In the genomic region with DNA sequence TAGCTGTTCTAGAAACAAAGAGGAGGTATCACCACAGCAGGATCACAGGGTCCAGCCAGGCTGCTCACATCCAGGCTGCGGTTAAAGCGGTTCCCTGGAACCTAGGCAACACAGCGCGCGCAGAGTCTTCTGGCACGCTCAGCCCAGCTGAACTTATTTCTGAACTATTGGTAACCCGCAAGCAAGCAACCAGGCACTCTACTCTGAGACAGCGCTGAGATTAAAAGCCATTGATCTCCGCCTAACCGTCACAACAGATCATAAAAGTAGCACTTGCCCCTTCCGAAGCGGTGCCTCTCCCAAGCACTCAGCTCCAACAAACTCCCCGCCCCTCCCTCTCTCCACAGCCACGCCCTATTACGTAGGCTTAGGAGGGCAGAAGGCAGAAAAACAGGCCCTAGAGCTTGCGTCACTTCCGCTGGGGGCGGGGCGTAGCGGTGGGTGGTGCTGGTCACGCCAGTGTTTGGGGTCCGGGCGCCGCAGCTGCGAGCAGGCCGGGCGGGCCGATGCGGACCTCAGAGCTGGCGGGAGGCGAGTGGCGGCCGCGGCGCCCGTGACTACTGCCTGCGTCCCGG, we compare ENCODE assay signal across 1 mouse cellular context.
TF ChIP-seq lines count a peak whose summit lies in the region.

No protein-coding gene starts in this region.

TF ChIP-seq in myocyte, 11 proteins besides CTCF, POLR2A, EP300 and RAD21 (continued from another document):
- TF ChIP-seq MYOG (IDR thresholded peaks at IDR 0.05; ENCODE audit: control insufficient read depth in 1 of 3, insufficient read depth in 1 of 3, insufficient read length in 2 of 3, low read depth in 2 of 3) (peak in 2 of 3 experiments; percentile 56 to 82), CEBPB (IDR thresholded peaks at IDR 0.05; ENCODE audit: insufficient read depth, poor library complexity, severe bottlenecking) (no peak)
